Mouse (Mus musculus) neural tube, embryonic 11.5 days (tissue): Measurements from ENCODE around the gene Gm10964. TPM values are rescaled to one million over a fixed set of nuclear protein-coding genes. Genes with fewer than 3 reads are reported as not detected.

Experiments used
- ATAC-seq: fragments of 200-750 bp; cut with Nextera tagmentation; 2 replicates; pipeline ENCODE4 v1.8.0; 2017; ENCODE audit warnings: moderate number of reproducible peaks, mild to moderate bottlenecking, moderate TSS enrichment, moderate library complexity; ENCODE audit not compliant: insufficient read depth, low FRiP score, low TSS enrichment
- DNase-seq: peaks from one replicate; pipeline ENCODE4 v3.0.0-alpha.2; 2015; ENCODE audit warnings: low spot score
- H3K27ac ChIP-seq: fragments of 300-500 bp; sonication (generic); 2 replicates; pipeline ENCODE4 v1.5.1; 2014; ENCODE audit warnings: low read depth, mild to moderate bottlenecking, low read length
- H3K27me3 ChIP-seq: fragments of 300-500 bp; sonication (generic); 2 replicates; pipeline ENCODE4 v1.6.1; 2014; ENCODE audit warnings: mild to moderate bottlenecking, low read length, mixed read lengths; ENCODE audit not compliant: control insufficient read depth, insufficient read depth
- H3K36me3 ChIP-seq: fragments of 300-500 bp; sonication (generic); 2 replicates; pipeline ENCODE4 v1.6.1; 2014; ENCODE audit warnings: mild to moderate bottlenecking, low read length, moderate library complexity, mixed read lengths; ENCODE audit not compliant: control insufficient read depth, insufficient read depth
- H3K4me1 ChIP-seq: fragments of 300-500 bp; sonication (generic); 2 replicates; pipeline ENCODE4 v1.6.1; 2014; ENCODE audit warnings: low read length, mixed read lengths; ENCODE audit not compliant: control insufficient read depth, insufficient read depth
- H3K4me2 ChIP-seq: fragments of 300-500 bp; sonication (generic); 2 replicates; pipeline ENCODE4 v1.6.1; 2014; ENCODE audit warnings: low read depth, mild to moderate bottlenecking, moderate library complexity
- H3K4me3 ChIP-seq: fragments of 300-500 bp; sonication (generic); 2 replicates; pipeline ENCODE4 v1.5.1; 2014; ENCODE audit warnings: low read depth, low read length
- H3K9ac ChIP-seq: fragments of 300-500 bp; sonication (generic); 2 replicates; pipeline ENCODE4 v1.6.1; 2014; ENCODE audit warnings: mild to moderate bottlenecking, low read length
- H3K9me3 ChIP-seq: fragments of 300-500 bp; sonication (generic); 2 replicates; pipeline ENCODE4 v1.6.1; 2016; ENCODE audit warnings: low read length; ENCODE audit not compliant: control insufficient read depth
- WGBS: fragments of 180-500 bp; shearing (Covaris S2); extraction: QIAGEN DNeasy Blood & Tissue Kit; methylation state at CpG from one replicate; pipeline ENCODE4 v1.1.7; 2014; 5-methylcytosine and 5-hydroxymethylcytosine counted together
- polyA plus RNA-seq: library from polyadenylated mRNA; unstranded; fragments of >200 nt; fragmentation: Nextera tagmentation; extraction: Ambion mirVana; gene quantifications from 2 replicates; pipeline ENCODE4 v1.2.1, GENCODE M21; 2014

Gm10964 gene
- polyA plus RNA-seq, 1 experiment from 2014 or later: not detected

DNA sequence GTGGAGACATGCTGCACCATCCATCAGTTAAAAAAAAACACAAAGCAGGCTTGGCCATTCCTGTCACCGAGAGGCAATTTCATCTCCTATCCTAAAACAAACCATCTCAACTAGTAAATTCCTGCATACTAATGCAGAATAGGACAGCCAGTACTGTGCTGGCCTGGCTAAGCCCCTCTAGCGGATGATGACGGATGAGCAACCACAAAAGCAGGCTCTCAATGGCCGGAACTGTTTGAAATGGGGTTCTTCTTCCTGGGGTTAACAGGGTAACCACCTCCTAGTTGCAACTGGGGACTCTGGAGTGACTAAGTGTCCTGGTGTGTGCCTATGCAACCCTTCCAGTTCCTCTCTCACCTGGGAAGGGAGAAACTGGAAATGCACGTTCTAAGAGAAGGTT, 1.2 kb downstream of the Gm10964 start:
- ATAC-seq: no peak
- peaks cover 26% of the 10 kb centered on the region for H3K4me1 ChIP-seq
- H3K27me3 ChIP-seq: no peaks in the 10 kb centered on the region
- 25% methylated on average over 5 of the region's 5 CpGs for WGBS
- no peaks in the 10 kb centered on the region for H3K9me3 ChIP-seq
- no peak for DNase-seq
- no peak overlapping the region for H3K27ac ChIP-seq
- no peak overlapping the region for H3K4me2 ChIP-seq
- no peak overlapping the region for H3K4me3 ChIP-seq
- H3K9ac ChIP-seq: no peak overlapping the region
- H3K36me3 ChIP-seq: peaks cover 3% of the 10 kb centered on the region

DNA sequence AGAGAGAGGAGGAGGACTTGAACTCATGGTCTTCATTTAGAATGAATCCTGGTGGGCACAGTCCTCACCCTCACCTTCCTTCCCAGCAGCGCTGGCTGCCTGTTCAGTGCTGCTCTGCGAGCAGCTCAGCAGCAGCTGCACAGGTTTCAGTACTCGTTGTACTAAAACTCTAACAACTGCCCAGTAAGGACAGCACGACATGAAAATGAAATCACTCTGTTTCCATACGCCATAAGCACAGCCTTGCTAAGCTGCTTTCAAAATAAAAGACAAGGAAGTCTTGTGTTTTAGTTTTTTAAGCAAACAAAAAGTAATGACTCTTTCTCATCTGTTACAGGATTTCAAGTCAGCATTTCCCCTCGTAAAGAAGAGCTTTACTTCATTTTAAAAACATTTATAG, 4.0 kb downstream of the Gm10964 start:
- H3K9me3 ChIP-seq: no peaks in the 10 kb centered on the region
- H3K9ac ChIP-seq: no peak overlapping the region
- no peaks in the 10 kb centered on the region for H3K27me3 ChIP-seq
- no peaks in the 10 kb centered on the region for H3K4me1 ChIP-seq
- WGBS: 87% methylated on average over 6 of the region's 6 CpGs
- H3K36me3 ChIP-seq: peaks cover 8% of the 10 kb centered on the region
- DNase-seq: no peak
- H3K27ac ChIP-seq: no peak overlapping the region
- no peak overlapping the region for H3K4me2 ChIP-seq
- H3K4me3 ChIP-seq: no peak overlapping the region
- ATAC-seq: no peak

- Histone ChIP-seq H3K4me2 (no peak overlapping the region), H3K9me3 (no peaks in the 10 kb centered on the region), H3K36me3 (peaks cover 8% of the 10 kb centered on the region), H3K4me3 (no peak overlapping the region), H3K9ac (no peak overlapping the region), H3K27me3 (no peaks in the 10 kb centered on the region), H3K4me1 (no peaks in the 10 kb centered on the region), H3K27ac (no peak overlapping the region)
- DNase-seq (no peak), ATAC-seq (no peak)
- 87% methylated on average over 14 of the region's 14 CpGs for WGBS
Observed at GRCm38 (mm10) chr3:103745001-103745770, 6.0 kb downstream of the Gm10964 start.

DNA sequence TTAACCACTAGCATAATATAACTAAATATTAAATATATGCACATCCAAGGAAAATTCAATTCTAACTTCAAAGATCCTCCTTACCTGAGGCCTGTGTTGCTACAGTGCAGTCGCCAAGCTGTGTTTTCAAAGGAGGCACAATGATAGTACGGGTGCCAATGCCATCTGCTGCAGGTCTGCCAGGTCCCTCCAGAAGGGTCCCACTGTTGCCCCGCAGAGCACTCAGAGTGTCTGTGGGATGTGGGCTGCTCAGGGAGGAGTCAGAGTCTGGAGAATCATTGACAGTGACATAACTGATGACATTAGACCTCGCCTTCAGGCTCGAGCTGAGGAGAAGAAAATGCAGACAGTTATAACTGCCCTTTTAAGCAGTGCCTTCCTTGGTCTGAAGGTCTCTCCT, 7.5 kb downstream of the Gm10964 start:
- no peak overlapping the region for H3K4me2 ChIP-seq
- no peaks in the 10 kb centered on the region for H3K27me3 ChIP-seq
- H3K27ac ChIP-seq: no peak overlapping the region
- no peak overlapping the region for H3K4me3 ChIP-seq
- peaks cover 8% of the 10 kb centered on the region for H3K36me3 ChIP-seq
- H3K4me1 ChIP-seq: no peaks in the 10 kb centered on the region
- no peak for DNase-seq
- 83% methylated on average over 5 of the region's 5 CpGs for WGBS
- no peaks in the 10 kb centered on the region for H3K9me3 ChIP-seq
- H3K9ac ChIP-seq: no peak overlapping the region
- no peak for ATAC-seq

- peaks cover 5% of the 10 kb centered on the region for H3K36me3 ChIP-seq
Observed at GRCm38 (mm10) chr3:103751558-103751957, 12.4 kb downstream of the Gm10964 start.

DNA sequence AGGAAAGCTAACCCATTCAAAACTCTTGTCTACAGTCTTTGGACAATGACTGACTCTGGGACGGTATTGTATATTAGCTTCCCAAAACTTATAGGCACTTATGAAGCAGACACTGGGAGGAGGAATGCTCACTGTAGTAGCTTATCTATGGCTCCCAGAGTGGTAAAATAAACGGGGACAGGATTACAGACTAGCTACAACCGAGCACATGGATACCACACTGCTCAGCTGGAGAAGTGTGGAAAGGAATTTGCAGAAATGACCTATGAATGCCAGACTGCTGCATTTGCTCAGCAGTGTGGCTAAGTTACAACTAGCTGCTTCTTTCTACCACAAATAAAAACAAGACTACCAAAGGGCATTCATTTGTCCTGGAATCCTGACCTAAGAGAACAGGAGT, 16.2 kb downstream of the Gm10964 start:
- no peak overlapping the region for H3K4me2 ChIP-seq
- peaks cover 10% of the 10 kb centered on the region for H3K36me3 ChIP-seq
- H3K27ac ChIP-seq: no peak overlapping the region
- no peaks in the 10 kb centered on the region for H3K9me3 ChIP-seq
- ATAC-seq (no peak), DNase-seq (no peak)
- H3K27me3 ChIP-seq: no peaks in the 10 kb centered on the region
- WGBS: 85% methylated on average over 3 of the region's 3 CpGs
- no peaks in the 10 kb centered on the region for H3K4me1 ChIP-seq
- H3K4me3 ChIP-seq: no peak overlapping the region
- no peak overlapping the region for H3K9ac ChIP-seq

More at GRCm38 (mm10) chr3:103751558-103751957, 12.4 kb downstream of the Gm10964 start:
- H3K4me2 ChIP-seq: no peak overlapping the region
- DNase-seq (no peak), ATAC-seq (no peak)
- 85% methylated on average over 2 of the region's 2 CpGs for WGBS
- no peak overlapping the region for H3K27ac ChIP-seq
- H3K9me3 ChIP-seq: no peaks in the 10 kb centered on the region
- no peaks in the 10 kb centered on the region for H3K27me3 ChIP-seq
- H3K4me3 ChIP-seq: no peak overlapping the region
- H3K4me1 ChIP-seq: no peaks in the 10 kb centered on the region
- no peak overlapping the region for H3K9ac ChIP-seq

DNA sequence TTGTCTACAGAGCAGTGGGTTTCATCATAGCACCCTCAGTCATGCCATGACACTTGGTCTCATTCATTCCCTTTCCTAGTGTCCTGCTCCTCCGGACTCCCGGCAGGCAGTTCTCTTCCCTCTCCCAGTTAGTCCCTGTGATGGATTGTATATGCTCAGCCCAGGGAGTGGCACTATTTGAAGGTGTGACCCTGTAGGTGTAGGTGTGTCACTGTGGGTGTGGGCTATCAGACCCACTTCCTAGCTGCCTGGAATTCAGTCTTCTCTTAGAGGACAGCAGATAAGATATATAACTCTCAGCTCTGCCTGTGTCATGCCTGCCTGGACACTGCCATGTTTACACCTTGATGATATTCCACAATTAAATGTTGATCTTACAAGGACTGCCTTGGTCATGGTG, 17.8 kb downstream of the Gm10964 start:
- 98% methylated on average over 2 of the region's 2 CpGs for WGBS
- H3K36me3 ChIP-seq: peaks cover 12% of the 10 kb centered on the region

GRCm38 (mm10) chr3:103758456-103758855, 19.3 kb downstream of the Gm10964 start:
- H3K36me3 ChIP-seq: peaks cover 11% of the 10 kb centered on the region
- ATAC-seq: no peak

More for the DNA sequence above, 17.8 kb downstream of the Gm10964 start:
- no peak for DNase-seq
- no peaks in the 10 kb centered on the region for H3K9me3 ChIP-seq
- no peak overlapping the region for H3K4me2 ChIP-seq
- H3K4me1 ChIP-seq: no peaks in the 10 kb centered on the region
- ATAC-seq: no peak
- H3K9ac ChIP-seq: no peak overlapping the region
- H3K27me3 ChIP-seq: no peaks in the 10 kb centered on the region
- H3K4me3 ChIP-seq: no peak overlapping the region
- H3K27ac ChIP-seq: no peak overlapping the region

GRCm38 (mm10) chr3:103759261-103759970, 20.2 kb downstream of the Gm10964 start:
- no peak overlapping the region for H3K4me3 ChIP-seq
- no peak for ATAC-seq
- H3K4me2 ChIP-seq: no peak overlapping the region
- no peaks in the 10 kb centered on the region for H3K27me3 ChIP-seq
- no peak overlapping the region for H3K9ac ChIP-seq
- H3K27ac ChIP-seq: no peak overlapping the region
- H3K36me3 ChIP-seq: peaks cover 12% of the 10 kb centered on the region
- no peaks in the 10 kb centered on the region for H3K4me1 ChIP-seq
- no peak for DNase-seq
- WGBS: 77% methylated on average over 5 of the region's 5 CpGs
- H3K9me3 ChIP-seq: no peaks in the 10 kb centered on the region

More at GRCm38 (mm10) chr3:103758456-103758855, 19.3 kb downstream of the Gm10964 start:
- H3K27ac ChIP-seq: no peak overlapping the region
- no peak overlapping the region for H3K9ac ChIP-seq
- 72% methylated on average over 7 of the region's 7 CpGs for WGBS
- no peak overlapping the region for H3K4me3 ChIP-seq
- no peak overlapping the region for H3K4me2 ChIP-seq
- H3K27me3 ChIP-seq: no peaks in the 10 kb centered on the region
- no peaks in the 10 kb centered on the region for H3K4me1 ChIP-seq
- H3K9me3 ChIP-seq: no peaks in the 10 kb centered on the region
- DNase-seq: no peak
